Mouse (Mus musculus): Measurements from ENCODE around the gene Plvap.
A peak's percentile ranks its signal among the peaks of the same experiment; 100 is the strongest.
"Not testable (repeated sequence)": the region's sequence is repeated elsewhere in the genome, so short reads cannot be mapped to it uniquely, and the experiment has no call there.

The Plvap gene

DNA sequence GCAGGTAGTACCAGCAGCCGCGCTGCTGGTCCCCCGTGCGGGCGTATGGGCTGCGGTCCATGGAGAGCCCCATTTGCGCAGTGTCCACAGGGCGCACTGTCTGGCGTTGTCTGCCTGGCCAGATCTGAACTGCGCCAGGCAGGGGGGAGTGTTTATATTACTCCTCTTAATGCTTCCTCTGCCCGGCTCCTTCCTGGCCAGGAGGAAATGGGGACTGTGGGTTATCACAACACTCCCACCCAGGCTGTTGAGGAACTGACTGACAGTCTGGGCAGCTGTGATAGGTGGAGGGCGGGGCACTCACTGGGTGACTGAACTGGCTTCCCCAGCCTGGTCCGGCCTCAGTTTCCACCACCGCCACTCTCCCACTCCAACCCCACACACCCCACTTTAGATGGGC, at the start of gene Plvap:
TSS of gene Plvap (minus strand) at position 109 of the 400 bp plus-strand sequence.
- DNase-seq (ENCODE audit: low spot score): peak; percentile 55

DNA sequence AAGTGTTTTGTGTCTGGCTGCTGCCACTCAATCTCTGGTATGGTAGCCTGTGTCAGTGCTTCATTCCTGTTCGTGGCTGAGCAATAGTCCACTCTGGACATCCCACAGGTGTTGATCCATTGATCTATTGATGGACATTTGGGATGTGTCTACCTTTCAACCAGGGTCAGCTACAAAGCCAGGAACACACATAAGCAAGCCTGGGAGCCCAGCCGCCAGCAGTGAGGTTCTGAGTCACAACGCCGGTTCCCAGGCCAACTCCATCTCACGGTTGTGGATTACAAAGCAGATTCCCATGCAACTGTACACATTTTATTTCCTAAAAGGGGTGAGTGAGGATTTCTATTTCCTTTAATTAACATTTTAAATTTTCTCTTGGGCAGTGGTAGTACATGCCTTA, 49.2 kb upstream of the Plvap start:
- DNase-seq (ENCODE audit: low spot score): no peak

DNA sequence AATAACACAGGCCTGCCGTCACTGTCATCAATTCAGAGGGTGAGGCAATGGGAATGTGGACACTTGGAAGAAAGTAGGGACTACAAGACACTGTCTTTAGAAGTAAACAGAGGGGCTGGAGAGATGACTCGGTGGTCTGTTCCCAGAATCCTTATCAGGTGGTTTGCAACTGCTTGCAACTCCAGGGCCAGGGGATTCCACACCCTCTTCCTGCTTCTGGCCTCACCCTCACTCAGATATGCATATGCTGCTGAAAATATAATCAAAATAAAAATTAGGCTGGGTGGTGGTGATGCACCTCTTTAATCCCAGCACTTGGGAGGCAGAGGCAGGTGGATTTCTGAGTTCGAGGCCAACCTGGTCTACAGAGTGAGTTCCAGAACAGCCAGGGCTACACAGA, 48.5 kb upstream of the Plvap start:
- no peak for DNase-seq (ENCODE audit: low spot score)

DNA sequence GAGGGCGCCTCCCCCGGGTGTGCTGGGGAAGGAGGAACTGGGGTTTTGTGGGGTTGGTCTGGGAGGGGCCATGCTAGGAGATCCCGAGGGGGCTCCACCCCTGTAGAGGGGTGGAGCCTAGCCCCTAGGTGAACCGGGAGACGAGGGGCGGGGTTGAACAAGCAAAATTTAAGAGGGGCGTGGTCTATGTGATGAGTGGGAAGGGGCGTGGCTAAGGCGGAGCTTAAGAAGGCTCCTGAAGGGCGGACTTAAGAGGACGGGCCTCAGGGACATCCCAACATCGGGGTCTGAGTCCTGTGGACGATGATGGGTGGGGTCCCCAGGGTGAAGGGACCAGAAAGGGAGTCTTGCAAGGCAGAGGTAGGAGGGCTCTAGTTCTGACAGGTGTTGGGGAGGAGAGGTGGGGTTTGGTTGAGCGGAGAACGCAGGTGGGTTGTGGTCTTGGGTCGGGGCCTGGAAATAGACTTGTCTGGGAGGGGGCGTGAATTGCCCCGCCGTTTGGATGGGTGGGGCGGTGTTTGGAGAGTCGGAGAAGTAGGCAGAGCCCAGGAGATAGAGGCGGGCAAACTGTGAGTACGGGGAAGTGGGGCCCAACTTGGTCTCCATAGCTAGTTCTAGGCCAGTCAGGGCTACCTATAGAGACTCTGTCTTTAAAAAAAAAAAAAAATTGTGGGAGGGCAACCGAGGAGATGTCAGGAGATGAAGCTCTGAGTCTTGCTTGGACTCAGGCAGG, 47.6 kb upstream of the Plvap start:
- DNase-seq (ENCODE audit: low spot score): peak; percentile 86

DNA sequence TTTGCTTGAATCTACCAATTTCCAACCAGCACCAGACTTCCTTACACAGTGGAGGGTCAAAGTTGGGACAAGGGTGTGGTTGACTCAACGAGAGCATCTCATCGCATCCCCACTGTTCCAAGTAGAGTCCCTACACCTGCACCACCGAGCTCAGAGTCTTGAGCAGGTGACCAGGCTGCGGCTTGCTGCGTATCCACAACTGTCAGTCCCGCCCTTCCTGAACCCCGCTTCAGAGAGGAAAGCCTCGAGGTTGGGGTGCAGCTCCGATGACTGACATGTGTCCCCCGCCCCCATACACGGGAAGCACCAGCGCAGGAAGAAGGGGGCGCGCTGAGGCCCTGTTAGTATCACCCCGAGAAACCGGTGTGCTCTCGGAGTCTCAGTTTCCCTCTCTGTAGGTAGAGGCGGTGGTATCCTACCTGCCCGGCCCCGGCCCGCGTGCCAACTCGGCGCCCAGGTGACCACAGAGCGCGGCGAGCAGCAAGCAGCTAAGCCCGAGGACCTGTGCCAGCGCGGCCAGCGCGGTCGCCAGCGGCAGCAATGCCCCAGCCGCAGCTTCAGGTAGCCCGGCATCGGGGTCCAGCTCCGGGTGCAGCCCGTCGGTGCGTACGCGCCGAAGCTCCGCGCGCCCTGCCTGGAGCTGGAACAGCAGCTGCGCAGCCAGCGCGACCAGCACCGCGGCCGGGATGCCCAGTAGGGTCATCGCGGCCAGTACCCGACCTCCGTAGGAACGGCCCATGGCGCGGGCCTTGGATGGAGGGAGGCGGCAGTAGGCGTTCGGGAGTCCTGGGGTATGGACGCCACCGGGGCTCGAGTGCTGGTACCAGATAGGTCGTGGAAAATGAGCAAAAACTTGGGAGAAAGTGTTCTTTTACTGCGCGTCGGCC, 46.8 kb upstream of the Plvap start, which contains the start of gene Tmem221:
TSS of gene Tmem221 (minus strand) at position 801 of the 887 bp plus-strand sequence.
- DNase-seq (ENCODE audit: low spot score): no peak

DNA sequence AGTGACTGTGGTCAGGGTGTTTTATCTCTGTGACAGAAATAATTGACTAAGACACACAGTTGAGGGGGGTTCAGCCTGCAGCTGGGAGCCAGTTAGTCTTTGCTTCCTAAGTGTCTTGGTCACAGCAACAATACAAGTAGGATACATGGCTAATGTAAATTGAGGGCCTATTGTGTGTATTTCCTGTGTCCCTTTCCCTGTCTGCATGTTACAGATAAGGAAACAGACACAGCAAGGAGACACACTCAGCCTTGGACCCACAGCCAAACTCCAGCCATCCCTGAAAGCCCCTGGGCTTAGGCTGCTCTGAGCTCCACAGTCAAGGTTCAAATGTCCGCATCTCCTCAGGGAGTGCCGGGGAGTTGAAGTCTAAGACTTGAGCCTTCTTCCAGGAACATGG, 43.1 kb upstream of the Plvap start:
- DNase-seq (ENCODE audit: low spot score): no peak

DNA sequence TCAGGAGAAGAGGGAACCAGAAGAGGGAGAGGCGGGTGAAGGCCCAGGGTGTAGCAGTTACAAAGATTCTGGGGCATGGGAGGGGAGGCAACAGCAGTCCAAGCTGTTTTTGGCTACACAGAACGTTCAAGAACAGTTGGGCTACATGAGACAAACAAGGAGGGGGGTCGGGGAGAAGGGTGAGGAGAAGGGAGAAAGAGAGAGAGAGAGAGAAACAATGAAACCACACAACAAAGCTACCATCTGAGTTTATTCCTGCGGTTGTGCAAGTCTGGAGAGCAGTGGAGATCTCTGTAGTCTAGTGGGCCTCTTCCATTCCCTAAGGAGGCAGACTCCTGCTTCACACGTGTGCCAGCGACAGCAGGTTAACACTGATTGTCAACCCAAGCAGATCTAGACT, 42.4 kb upstream of the Plvap start:
- no peak for DNase-seq (ENCODE audit: low spot score)

DNA sequence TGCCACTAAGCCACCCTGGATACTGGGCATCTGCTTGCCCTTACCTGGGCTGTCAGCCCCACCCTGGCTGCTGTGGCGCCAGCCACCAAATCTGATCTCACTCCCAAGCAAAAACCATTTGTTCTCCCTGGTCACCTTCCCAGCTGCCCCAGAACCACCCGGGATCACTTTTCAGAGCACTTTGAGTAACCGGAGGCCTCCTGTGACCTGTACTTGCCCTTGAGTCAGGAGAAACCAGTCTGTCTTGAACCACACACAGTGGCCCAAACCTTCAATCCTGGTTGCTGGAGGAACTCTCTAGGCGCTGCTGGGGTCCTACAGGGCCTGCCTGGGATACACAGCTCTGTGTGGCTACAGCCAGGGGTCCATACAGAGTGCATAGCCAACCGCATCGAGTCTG, 41.2 kb upstream of the Plvap start:
- no peak for DNase-seq (ENCODE audit: low spot score)

DNA sequence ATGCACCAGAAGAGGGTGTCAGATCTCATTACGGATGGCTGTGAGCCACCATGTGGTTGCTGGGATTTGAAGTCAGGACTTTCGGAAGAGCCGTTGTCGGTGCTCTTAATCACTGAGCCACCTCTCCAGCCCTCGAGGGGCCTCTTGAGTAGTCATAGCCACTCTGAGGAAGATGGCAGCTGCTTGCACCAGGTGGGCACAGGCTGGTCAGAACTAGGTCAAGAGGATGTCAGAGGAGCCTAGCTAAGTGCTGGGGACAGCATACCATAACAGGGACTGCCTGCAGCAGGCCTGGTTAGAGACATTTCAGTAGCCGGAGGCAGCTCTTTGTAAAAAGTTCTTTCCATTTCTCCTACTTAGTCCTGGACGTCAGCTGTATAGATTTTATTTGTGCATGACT, 39.2 kb upstream of the Plvap start:
- no peak for DNase-seq (ENCODE audit: low spot score)

DNA sequence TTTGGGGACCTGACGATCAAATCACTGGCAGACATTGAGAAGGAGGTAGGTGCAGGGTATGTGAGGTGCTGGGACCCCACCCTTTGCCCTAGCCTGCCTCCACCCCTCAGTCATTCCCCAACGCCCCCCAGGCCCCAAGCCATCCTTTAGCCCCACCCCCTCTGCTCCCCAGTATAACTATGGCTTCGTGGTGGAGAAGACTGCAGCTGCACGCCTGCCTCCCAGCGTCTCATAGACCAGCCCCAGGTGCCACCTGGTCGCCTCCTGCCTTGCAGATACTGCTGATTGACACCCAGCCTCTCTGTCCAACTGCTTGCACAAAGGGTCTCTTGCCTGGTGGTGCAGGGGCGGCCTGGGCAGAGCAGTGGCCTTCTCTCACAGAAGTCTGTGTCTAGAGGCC, 36.0 kb upstream of the Plvap start:
- no peak for DNase-seq (ENCODE audit: low spot score)

DNA sequence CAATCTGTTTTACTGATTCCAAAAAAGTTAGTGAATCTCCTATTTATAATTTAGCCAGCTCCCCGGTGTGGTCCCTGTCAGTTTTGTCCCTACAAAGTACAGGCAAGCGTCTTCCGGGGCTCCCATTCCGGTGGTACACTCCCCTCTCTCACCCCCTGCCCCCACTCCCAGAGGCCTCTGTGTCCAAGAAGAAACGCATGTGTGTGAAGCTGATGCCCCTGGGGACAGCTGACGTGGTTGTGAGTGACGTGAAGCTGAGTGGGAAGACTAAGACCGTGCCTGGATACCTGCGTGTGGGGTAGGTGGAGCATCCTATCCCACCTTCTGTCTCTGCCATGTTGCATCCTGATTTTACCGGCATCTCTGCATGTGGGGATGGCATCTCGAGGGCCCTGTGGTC, 33.5 kb upstream of the Plvap start:
- DNase-seq (ENCODE audit: low spot score): no peak

DNA sequence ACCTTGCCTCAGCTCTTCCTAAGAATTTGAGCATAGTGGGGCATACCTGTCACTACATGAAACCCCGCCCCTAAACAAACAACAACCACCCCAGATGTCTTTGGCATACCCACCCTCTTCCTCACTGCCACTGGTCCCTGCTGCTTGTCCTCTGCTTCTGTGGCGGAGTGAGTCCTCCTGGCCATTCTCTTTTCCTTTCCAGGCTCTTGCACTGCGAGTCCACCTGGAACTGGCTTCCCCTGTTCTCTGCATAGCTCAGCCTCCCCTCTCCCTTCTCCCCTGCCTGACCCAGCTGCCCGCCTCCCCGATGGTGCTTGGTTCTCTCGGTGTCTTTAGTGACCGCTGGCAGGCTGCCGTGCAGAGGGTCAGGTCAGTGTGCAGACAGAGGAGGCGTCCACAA, 32.2 kb upstream of the Plvap start:
- no peak for DNase-seq (ENCODE audit: low spot score)

DNA sequence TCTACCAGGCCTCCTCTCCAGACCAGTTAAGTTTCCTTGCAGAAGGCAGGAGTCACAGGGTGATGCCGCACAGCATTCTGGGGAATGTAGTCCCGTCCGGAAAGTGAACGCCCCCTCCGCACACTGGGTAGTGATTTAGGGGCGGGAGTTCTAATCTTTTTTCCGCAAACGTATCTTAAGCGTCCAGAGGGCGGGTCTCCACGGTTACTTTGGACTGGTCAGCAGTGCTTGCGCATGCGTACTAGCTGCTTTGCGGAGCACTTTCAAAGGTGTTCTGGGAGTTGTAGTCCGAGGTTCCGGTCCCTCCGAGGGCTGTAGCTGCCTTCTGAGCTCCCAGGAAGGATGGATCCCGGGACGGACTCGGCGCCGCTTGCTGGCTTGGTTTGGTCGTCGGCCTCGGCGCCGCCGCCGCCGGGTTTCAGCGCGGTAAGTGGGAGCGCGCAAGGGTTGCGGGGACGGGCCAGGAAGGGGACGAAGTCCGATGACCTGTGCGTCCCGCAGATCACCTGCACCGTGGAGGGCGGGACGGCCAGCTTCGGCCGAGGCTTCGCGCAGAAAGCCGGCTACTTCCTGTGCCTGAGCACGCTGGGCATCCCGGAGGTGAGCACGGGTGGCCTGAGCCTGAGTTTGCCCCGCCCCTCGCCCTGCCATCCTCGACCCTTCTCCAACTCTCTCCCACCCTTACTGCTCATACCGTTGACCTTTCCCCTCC, 31.2 kb upstream of the Plvap start, which contains the start of gene Mvb12a:
TSS of gene Mvb12a (plus strand) at position 291 of the 712 bp plus-strand sequence.
- DNase-seq (ENCODE audit: low spot score): peak; percentile 93

DNA sequence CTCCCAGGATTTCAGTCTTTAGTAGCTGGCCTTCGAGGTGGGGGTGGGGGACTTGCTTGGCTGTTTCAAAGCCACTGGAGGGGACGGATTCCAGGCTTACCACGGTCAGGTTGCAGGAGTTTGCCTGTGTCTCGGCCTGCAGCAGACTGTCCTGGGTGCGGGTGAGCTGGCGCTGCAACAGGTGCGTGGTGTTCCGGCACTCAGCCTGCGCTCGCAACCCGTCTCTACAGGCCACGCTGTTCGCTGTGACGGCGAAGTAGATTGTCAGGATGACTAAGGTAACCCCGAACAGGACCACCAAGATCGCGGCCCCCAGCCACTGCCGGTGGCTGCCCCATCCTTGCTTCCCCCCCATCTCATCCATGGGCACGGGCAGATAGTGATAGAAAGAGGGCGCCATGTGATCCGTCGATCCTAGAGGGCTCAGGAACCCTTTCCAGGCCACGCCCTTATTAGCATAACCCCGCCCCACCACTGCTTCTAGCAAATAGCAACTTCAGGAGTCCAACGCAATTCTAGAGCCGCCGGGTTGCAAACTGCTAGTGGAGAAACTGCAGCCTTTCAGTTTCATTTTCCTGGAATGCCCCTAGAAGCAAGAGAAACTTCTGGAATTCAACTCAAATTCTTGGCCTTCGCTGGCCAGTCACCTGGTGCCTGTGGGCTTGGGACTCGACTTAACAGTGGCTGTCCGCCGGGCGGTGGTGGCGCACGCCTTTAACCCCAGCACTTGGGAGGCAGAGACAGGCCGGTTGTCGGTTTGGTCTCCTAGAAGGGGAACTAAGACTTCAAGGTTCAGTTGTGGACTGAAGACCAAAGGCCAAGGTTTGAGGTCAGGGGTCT, 25.7 kb upstream of the Plvap start, which contains the start of gene Bst2:
TSS of gene Bst2 (minus strand) at position 429 of the 840 bp plus-strand sequence.
- peak; percentile 94 for DNase-seq (ENCODE audit: low spot score)

DNA sequence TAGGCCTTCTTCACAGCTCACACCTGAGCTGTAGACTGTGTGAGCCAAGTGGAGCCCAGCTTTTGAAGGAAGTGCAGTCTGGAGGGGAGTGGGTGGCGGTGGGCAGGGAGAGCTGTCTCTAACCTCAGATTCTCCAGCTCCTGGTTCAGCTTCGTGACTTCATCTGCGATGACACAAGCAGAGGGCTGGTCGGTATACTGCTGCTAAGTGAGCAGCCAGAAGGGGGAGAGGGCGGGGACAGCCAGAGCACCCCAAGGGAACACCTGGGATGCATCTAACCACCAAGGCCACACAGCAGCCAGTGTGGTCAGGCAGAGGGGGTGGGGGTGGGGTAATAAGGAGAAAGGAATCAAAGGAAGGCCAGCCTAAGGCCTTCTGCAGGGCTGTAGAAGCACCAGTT, 24.1 kb upstream of the Plvap start:
- DNase-seq (ENCODE audit: low spot score): no peak

DNA sequence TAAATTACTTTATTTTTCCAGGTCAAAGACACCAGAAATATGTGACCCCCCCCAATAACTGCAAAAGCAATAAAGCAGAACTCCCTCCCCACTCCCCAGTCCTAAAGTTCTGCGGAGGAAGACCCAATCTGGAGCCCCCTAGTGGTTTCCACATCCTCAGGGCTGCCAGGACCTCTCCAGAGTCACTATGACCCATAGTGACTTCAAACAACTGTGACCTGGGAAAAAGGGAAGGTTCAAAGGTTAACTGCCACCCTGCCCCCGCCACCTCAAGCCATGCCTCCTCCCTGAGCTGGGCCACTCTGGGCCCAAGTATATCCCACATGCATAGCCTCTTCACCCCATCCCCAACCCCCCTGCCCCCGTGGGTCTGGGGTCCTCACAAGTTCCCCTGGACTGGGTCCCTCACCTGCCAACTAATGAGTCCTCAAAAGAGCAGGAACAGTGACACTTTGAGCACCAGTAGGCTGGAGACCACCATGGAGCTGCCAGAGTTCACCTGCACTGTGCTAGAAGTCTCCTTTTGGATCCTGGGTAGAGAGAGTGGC, 22.8 kb upstream of the Plvap start:
- no peak for DNase-seq (ENCODE audit: low spot score)

DNA sequence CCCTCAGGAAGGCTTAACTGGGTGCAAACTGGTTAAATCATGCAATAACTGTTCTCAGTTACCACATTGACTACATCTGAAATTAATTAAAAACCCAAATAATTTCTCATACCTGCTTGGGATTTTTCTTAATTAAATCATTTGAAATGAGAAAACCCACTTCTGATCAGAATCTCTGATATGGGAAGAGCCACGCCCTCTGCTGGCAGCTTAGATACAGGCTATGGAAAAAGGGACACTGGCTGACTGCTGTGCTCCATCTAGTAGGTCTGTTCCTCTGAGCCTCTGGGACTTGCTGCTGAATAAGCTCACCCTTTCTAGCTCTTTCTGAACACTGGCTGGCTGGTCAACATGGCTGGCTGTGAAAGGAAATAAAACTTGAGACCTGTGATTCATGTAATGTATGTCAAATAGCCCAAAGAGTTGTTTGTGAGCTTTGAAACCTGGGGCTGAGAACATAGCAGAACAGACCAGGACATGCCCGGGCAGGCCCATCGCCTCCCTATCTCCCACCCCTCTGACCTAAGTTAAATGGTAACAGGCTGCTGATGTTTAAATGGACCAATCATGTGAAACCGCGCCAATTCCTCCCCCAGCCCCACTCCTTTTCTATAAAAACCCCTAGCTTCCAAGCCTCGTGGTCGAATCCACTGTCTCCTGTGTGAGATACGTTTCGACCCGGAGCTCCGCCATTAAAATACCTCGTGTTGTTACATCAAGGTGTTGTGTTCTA, 19.3 kb upstream of the Plvap start:
- DNase-seq (ENCODE audit: low spot score): not testable (repeated sequence)

DNA sequence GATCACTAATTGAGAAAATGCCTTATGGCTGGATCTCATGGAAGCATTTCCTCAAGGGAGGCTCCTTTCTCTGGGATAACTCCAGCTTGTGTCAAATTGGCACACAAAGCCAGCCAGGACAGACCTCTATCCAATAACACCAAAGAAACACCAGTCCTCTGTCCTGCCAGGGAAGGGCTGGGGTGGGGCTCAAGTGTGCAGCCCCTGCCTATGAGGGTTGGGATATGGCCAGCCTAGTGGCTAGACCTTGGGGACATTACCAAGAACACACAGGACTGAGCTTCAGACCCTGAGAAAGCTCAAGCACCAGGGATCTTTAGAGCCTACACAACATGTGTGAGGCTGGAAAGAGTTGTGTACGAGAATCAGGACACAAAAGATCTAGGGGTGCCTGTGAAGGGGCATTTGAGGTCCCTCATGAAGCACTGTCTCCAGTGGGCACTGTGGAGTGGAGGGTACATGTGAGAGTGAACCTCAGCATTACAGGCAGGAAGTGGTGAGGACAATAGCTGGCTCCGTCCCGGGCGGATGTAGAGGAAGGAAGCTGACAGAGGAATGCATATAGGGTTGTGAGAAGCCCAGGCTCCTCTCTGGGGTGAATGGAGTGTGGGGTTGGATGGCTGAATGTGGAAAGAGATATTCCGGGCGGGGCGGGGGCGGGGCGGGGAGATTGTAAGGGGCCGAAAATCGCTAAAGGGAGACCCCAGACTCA, 17.0 kb upstream of the Plvap start:
- DNase-seq (ENCODE audit: low spot score): no peak

DNA sequence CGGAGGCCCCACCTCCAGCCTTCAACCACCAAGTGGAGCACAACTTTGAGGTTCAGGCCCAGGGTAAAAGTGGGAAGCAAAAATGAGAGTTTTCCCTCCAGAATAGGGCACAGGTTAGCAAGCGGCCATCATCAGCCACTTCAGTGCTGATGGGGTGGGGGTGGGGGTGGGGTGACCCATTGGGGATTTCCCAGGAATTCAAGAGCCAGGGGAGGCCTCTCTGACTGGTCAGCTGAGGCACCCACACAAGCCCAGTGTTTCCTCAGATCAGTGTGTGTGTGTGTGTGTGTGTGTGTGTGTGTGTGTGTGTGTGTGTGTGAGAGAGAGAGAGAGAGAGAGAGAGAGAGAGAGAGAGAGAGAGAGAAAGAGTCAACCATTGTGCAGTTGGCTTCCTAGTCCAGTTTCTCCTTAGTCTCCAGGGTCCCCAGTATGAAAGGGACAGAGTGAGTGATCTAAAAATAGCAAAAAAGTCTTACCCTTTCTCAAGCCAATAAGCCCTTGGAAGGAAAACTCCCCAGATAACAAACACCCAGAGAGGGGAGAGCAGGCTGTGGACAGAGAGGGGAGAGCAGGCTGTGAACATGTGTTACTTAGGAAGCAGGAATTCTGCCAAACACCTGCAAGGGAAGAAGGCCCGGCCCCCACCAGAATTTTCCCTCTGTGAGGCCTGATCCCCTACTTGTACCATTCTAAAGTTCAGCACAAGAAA, 15.8 kb upstream of the Plvap start:
- DNase-seq (ENCODE audit: low spot score): no peak
